Mouse (Mus musculus) gastrocnemius, adult 8-10 months (tissue): ENCODE data around the gene Arid1b. TPM values are rescaled to one million over a fixed set of nuclear protein-coding genes. Genes with fewer than 3 reads are reported as not detected.

ENCODE experiments used
- DNase-seq, 2 experiments: peaks; one replicate each; pipeline ENCODE4 v3.0.0; 2022; ENCODE audit warnings: low spot score in 2 of 2
- total RNA-seq, 4 experiments: library from RNA; stranded (reverse); gene quantifications; 2 replicates each; pipeline ENCODE4 v1.2.4; 2022

Gene Arid1b
- total RNA-seq, 4 experiments from 2014 or later: 30.8 to 35.6 (median 33.9) TPM

DNA sequence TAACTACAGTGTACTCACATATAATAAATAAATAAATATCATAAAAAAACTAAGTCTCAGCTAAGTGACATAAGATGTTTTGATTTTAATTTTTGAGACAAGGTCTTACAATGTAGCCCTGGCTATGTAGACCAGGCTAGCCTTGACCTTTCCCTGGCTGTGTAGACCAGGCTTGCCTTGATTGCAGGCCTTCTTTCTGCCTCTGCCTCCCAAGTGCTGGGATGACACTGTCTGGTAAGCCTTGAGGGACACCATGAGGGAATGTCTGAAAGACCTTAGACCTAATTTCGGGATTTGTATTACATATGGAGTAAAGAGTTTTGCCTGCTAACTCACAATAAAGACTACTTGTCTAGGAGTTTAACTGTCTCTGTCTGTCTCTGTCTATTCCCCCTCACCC lies 214.9 kb downstream of the Arid1b start:
- DNase-seq: no peak

GRCm38 (mm10) chr17:5210101-5210727 lies 216.1 kb downstream of the Arid1b start:
- DNase-seq: no peak

DNA sequence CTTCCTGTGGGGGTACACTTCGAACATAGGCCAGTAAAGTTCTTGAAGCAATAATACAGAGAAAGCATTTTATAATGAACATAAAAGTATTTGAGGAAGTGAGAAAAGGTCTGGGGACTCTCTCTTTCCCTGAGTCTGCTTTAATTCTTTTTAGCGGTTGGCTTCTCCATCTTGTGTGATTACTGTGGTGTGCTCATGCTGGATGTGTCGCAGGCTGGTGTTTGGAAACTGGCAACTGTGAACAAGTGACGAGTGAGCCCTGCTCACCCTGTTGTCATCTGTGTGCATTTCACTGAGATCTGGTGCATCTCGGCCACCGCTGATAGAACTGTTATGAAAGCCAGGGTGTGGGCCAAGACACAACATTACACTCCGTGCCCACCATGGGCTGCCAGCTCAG lies 216.8 kb downstream of the Arid1b start:
- DNase-seq: no peak

GRCm38 (mm10) chr17:5212166-5212565 lies 218.0 kb downstream of the Arid1b start:
- peak in 1 of 2 experiments; percentile 45 for DNase-seq

GRCm38 (mm10) chr17:5213441-5213840 lies 219.3 kb downstream of the Arid1b start:
- DNase-seq: no peak

DNA sequence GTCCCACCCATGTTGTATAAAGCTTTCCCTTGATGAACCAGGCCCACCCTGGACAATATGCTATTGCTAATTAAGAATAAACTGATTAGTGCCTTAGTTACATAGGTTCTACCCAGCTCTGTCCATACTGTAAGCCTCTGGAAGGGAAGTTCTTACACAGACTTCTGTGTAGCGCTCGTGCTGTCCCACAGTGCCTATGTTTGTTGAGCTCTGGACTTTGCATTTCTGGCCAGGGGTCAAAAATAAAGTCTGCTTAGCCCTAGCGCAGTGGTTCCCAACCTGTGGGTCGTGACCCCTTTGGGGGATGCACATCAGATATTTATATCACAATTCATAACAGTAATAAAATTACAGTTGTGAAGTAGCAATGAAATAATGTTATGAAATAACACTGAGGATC lies 221.2 kb downstream of the Arid1b start:
- DNase-seq: no peak

DNA sequence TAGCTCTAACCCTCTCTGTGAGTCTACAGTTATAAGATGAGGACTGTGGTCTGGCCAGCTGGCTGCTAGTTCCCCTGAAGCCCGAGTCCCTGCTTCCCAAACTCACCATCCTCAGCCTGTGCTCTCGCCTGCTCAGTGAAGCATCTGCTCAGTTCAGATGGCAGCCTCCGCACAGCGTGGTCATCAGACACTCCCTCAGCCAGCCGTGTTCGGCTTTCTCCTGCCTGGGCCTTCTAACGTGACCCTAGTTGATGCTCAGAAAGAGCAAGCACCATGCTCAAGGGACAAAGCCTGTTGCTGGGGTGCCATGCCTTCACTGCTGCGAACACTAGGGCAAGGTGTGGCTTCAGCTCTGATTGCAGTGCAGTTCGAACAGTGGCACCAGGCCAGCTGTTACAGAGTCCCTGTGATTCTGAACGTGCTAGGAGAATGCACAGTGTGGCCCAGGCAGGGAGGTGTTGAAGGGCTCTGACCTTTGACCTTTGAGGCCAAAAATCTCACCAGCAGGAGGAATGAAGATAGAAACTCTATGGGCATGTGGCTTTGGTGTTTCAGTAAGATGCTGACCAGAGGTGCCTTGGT lies 222.9 kb downstream of the Arid1b start:
- no peak for DNase-seq

DNA sequence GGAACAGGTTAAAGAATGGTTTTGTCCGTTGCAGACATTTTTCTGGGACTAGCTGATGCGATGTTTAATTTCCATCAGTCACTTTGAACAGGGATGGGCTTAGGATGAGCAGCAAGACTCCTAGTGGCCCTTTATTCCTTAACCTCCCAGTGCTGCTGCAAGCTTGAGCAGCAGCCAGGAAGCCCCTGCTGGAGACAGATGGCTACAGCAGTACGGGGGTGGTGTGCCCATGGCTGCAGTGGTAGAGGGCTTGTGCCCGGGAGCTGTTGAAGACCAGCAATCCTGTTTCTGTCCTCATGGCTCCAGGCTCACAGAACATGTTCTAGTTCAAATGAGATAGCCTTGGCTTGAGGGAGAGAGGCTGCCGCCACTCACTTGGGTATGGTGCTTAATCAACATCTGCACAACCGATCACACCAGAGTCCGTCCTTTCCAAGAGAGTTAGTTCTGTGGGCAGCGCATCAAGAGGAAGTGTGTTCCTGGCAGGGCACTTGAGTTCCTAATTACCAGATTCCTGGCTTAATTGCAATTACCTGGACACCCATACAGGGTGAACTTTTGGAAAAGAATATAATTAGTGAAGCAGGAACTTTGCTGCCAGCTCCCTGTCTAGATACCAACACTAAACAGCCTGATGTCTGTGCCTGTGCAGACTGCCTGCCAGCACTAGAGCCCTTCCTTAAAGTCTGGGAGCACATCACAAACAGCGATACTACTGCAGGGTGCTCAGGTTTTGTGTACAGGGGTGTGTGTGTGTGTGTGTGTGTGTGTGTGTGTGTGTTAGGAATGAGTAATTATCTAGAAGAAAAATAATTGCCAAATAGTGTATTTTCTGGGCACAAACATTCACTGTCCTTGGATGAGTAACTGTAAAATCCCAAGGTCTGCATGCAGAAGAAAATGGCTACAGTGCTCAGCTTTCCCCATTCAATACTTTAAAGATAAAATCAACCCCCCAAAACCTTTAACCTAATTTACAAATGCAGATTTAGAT lies 224.0 kb downstream of the Arid1b start:
- DNase-seq: no peak

DNA sequence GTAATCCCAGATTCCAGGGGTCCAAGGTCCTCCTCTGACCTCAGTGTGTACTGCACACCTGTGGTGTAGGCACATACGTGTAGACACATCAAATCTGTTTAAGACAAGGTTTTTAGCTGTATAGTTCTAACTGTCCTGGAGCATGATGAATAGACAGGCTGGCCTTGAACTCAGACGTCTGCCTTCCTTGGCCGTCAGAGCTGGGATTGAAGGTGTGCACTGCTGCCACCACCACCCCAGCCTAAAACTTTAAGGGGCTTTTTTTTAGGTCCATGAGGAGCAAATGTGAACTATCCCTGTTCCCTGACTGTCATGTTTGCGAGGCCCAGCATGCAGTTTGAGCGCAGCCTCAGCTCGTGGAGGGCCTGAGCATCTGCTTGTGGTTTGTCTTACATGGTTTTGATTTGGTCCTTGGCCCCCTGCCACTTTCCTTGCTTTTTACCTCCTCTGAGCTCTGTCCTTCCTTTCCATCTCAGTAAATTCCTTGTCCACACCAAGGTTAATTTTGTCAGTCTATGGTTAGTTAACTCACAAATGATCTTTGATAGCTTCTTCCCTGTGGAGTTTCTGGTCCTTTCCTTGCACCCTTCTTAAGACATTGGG lies 224.9 kb downstream of the Arid1b start:
- no peak for DNase-seq

DNA sequence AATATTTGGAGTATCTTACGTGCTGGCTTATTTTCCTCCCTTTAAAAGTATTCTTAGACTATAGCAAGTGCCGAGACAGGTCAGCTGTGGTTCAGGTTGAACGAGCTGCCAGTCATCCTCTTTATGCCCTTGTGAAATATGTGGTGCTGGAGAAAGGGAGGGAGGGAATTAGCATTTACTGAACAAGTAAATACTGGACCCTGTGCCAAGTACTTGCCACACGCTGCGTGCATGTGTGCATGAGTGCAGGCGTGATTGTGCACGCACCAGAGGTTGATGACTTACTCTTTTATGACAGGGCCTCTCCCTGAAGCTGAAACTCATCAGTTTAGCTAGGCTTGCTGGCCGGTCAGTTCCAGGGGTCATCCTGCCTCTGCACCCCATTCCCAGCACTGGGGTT lies 226.9 kb downstream of the Arid1b start:
- DNase-seq: no peak

- DNase-seq: no peak
Observed at GRCm38 (mm10) chr17:5221558-5221957, 227.4 kb downstream of the Arid1b start.

GRCm38 (mm10) chr17:5222827-5223226 lies 228.7 kb downstream of the Arid1b start:
- no peak for DNase-seq

DNA sequence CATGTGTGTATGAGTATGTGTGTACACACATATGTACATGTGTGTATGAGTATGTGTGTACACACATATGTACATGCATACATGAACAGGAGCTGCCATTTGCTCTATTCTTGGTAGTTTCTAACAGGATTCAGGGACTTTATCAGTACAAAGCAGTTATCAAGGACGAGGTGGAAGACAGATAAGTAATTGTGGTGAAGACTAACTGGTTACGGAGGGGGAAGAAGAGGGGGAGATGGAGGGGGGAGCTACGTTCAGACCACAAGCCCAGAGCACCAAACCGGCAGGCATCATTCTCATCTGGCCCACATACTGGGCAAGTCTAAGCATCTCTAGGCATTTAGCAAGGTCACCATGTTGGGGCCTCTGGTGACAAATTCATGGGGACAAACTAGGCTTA lies 230.8 kb downstream of the Arid1b start:
- no peak for DNase-seq

DNA sequence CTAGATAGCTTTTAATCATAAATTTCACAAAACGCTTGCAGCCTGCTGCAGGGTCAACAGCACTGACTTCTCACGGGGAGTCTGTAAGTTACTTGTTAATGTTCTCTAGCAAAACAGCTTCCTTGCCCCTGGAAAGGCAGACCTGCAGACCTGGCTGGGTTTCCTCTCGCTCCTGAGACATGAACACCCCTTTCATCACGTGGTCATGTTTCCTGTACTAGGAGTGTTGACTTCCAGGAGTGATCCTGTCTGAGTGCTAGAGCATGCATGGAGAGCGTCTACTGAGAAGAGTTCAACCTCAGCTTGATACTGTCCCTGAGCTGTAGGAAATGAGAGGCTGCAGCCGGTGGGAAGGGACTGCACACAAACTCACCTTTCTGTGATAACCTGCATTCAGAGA lies 233.0 kb downstream of the Arid1b start:
- DNase-seq: no peak

GRCm38 (mm10) chr17:5227950-5228615 lies 234.0 kb downstream of the Arid1b start:
- DNase-seq: no peak

GRCm38 (mm10) chr17:5228616-5229250 lies 234.6 kb downstream of the Arid1b start:
- DNase-seq: no peak

DNA sequence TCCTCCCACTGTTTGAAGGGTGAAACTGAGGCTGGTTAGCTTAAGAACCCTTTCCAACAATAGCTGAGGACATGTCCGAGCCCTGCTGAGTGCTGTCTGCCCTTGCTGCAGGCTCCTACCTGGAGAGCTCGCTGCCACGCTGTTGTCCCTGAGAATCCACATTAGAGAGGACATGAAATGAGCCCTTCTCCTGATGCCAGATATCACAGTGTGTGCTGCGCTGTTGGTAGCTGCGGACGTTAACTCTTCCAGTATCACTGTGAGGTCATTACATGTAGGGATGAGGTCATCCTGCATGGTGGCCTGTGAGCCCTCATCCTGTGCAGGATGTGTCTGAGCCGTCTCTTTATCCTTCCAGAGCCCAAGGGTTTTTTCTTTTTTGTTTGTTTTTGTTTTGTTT lies 235.9 kb downstream of the Arid1b start:
- DNase-seq: no peak

- DNase-seq: no peak
Observed at GRCm38 (mm10) chr17:5232180-5232579, 238.0 kb downstream of the Arid1b start.

GRCm38 (mm10) chr17:5233991-5234390 lies 239.9 kb downstream of the Arid1b start:
- no peak for DNase-seq

DNA sequence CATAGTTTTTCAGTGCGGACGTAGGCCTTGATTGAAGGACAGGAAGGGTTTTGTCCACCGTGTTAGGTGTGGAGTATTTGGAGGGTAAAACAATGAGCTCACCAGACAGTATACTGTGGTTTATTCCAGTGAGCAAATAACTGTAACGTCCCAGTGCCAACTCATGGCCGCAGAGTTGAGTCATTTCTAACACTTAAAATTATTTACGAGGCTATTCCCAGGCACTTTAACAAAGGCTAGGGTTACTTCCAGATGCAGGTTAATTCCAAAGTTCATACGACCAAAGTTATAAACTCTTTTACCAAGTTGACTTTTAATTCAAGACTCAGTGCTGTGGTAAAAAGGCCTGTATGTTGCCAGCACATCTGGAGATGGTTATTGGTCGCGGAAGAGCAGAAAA lies 240.9 kb downstream of the Arid1b start:
- DNase-seq: no peak

- DNase-seq: no peak
Observed at GRCm38 (mm10) chr17:5237765-5238164, 243.6 kb downstream of the Arid1b start.
